Mouse (Mus musculus) liver, adult (tissue): Measurements from ENCODE around the gene Ccdc180.

Experiments
- GATA4 ChIP-seq: IDR thresholded peaks from 2 replicates; pipeline ENCODE4 v1.6.1; 2014; ENCODE audit warnings: mild to moderate bottlenecking, low read length; ENCODE audit not compliant: insufficient replicate concordance

The Ccdc180 gene

GRCm38 (mm10) chr4:45890066-45890761, at the start of gene Ccdc180:
Ccdc180 (plus strand) TSS chr4:45890303.
- TF ChIP-seq GATA4 = no peak

GRCm38 (mm10) chr4:45844355-45844754, 45.7 kb upstream of the Ccdc180 start:
- TF ChIP-seq GATA4 = no peak

GRCm38 (mm10) chr4:45846263-45846662, 43.8 kb upstream of the Ccdc180 start:
- TF ChIP-seq GATA4 = no peak

- no peak for TF ChIP-seq GATA4
Measured at GRCm38 (mm10) chr4:45848109-45848824, 41.8 kb upstream of the Ccdc180 start, which contains the start of gene Stra6l. Stra6l (plus strand) TSS chr4:45848664.

- TF ChIP-seq GATA4 = no peak
Measured at GRCm38 (mm10) chr4:45848825-45849156, 41.3 kb upstream of the Ccdc180 start.

- TF ChIP-seq GATA4 = no peak
Measured at GRCm38 (mm10) chr4:45849419-45849818, 40.7 kb upstream of the Ccdc180 start.

GRCm38 (mm10) chr4:45851640-45852051, 38.5 kb upstream of the Ccdc180 start:
- no peak for TF ChIP-seq GATA4

GRCm38 (mm10) chr4:45853496-45854246, 36.4 kb upstream of the Ccdc180 start:
- TF ChIP-seq GATA4 = no peak

- no peak for TF ChIP-seq GATA4
Measured at GRCm38 (mm10) chr4:45855803-45856424, 34.2 kb upstream of the Ccdc180 start.

- TF ChIP-seq GATA4 = no peak
Measured at GRCm38 (mm10) chr4:45861160-45861559, 28.9 kb upstream of the Ccdc180 start.

GRCm38 (mm10) chr4:45867416-45867815, 22.7 kb upstream of the Ccdc180 start:
- TF ChIP-seq GATA4 = no peak

- TF ChIP-seq GATA4 = no peak
Measured at GRCm38 (mm10) chr4:45869021-45869815, 20.9 kb upstream of the Ccdc180 start.

- no peak for TF ChIP-seq GATA4
Measured at GRCm38 (mm10) chr4:45872147-45872546, 18.0 kb upstream of the Ccdc180 start.

GRCm38 (mm10) chr4:45878929-45879328, 11.2 kb upstream of the Ccdc180 start:
- TF ChIP-seq GATA4 = no peak

GRCm38 (mm10) chr4:45882521-45882920, 7.6 kb upstream of the Ccdc180 start:
- TF ChIP-seq GATA4 = no peak
